Mouse (Mus musculus) forebrain, embryonic 12.5 days (tissue): ENCODE measurements at regions not wholly inside any gene's neighbourhood (a gene's known extent, or its start where the extent isn't known, plus 50 kb on each side); places are given as distances from the start of the nearest gene placed in this dataset.
A peak's percentile ranks its signal among the peaks of the same experiment; 100 is the strongest.
"Not testable (repeated sequence)": the region's sequence is repeated elsewhere in the genome, so short reads cannot be mapped to it uniquely, and the experiment has no call there.

Source experiments
- ATAC-seq: fragments of 200-750 bp; cut with Nextera tagmentation; 2 replicates; pipeline ENCODE4 v1.8.0; 2017; ENCODE audit warnings: moderate TSS enrichment; ENCODE audit not compliant: low FRiP score
- H3K27ac ChIP-seq: fragments of 300-500 bp; sonication (generic); 2 replicates; pipeline ENCODE4 v1.5.1; 2016; ENCODE audit warnings: mild to moderate bottlenecking
- H3K27me3 ChIP-seq: fragments of 300-500 bp; sonication (generic); 2 replicates; pipeline ENCODE4 v1.6.1; 2016; ENCODE audit warnings: mild to moderate bottlenecking
- H3K36me3 ChIP-seq: fragments of 300-500 bp; sonication (generic); replicated peaks from 2 replicates; pipeline ENCODE4 v1.6.1; 2016; ENCODE audit warnings: mild to moderate bottlenecking
- H3K4me1 ChIP-seq: fragments of 300-500 bp; sonication (generic); 2 replicates; pipeline ENCODE4 v1.6.1; 2016
- H3K4me2 ChIP-seq: fragments of 300-500 bp; sonication (generic); 2 replicates; pipeline ENCODE4 v1.6.1; 2016; ENCODE audit warnings: mild to moderate bottlenecking, moderate library complexity
- H3K4me3 ChIP-seq: fragments of 300-500 bp; sonication (generic); replicated peaks from 2 replicates; pipeline ENCODE4 v1.5.1; 2016; ENCODE audit warnings: mild to moderate bottlenecking
- H3K9ac ChIP-seq: fragments of 300-500 bp; sonication (generic); 2 replicates; pipeline ENCODE4 v1.6.1; 2016; ENCODE audit warnings: mild to moderate bottlenecking
- H3K9me3 ChIP-seq: fragments of 300-500 bp; sonication (generic); 2 replicates; pipeline ENCODE4 v1.6.1; 2016
- WGBS: fragments of 180-500 bp; shearing (Covaris S2); methylation state at CpG from one replicate; pipeline ENCODE4 v1.1.7; 2016; 5-methylcytosine and 5-hydroxymethylcytosine counted together

GRCm38 (mm10) chr17:43139916-43140315 lies 123.6 kb downstream of the Tnfrsf21 start:
- no peak for ATAC-seq

DNA sequence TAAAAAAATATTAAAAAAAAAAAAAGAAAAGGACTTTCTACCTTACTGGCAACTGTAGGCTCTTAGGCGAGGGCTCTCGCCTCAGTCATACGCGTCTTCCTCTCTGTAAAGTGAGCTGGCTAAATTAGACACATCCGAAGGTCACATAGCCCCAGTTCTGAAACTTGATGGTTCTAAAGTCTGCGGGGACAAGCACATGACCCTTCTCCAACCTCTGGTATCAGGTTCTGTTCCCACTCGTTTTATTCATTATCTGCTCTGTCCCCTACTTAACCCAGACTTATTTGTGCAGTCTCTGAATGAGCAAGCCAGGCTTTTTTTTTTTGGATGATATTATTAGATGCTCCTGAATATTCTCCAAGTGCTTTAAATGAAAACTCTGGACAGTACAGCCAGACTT lies 125.4 kb downstream of the Tnfrsf21 start:
- no peak overlapping the region for H3K4me2 ChIP-seq
- no peak overlapping the region for H3K4me3 ChIP-seq
- H3K27me3 ChIP-seq = no peaks in the 10 kb centered on the region
- no peak overlapping the region for H3K9ac ChIP-seq
- no peaks in the 10 kb centered on the region for H3K4me1 ChIP-seq
- H3K27ac ChIP-seq = no peak overlapping the region
- 89% methylated on average over 7 of the region's 7 CpGs for WGBS
- ATAC-seq = no peak
- no peaks in the 10 kb centered on the region for H3K9me3 ChIP-seq
- H3K36me3 ChIP-seq = no peaks in the 10 kb centered on the region

More at GRCm38 (mm10) chr17:43139916-43140315, 123.6 kb downstream of the Tnfrsf21 start:
- 67% methylated on average over 8 of the region's 8 CpGs for WGBS
- no peak overlapping the region for H3K9ac ChIP-seq
- no peaks in the 10 kb centered on the region for H3K4me1 ChIP-seq
- no peaks in the 10 kb centered on the region for H3K36me3 ChIP-seq
- H3K4me3 ChIP-seq = no peak overlapping the region
- H3K27ac ChIP-seq = no peak overlapping the region
- no peak overlapping the region for H3K4me2 ChIP-seq
- no peaks in the 10 kb centered on the region for H3K9me3 ChIP-seq
- no peaks in the 10 kb centered on the region for H3K27me3 ChIP-seq

GRCm38 (mm10) chr17:43145749-43146148 lies 124.4 kb upstream of the Adgrf1 start:
- Histone ChIP-seq H3K4me2 (no peak overlapping the region), H3K36me3 (no peaks in the 10 kb centered on the region), H3K27ac (no peak overlapping the region), H3K4me3 (no peak overlapping the region), H3K9ac (no peak overlapping the region), H3K4me1 (peaks cover 7% of the 10 kb centered on the region), H3K9me3 (no peaks in the 10 kb centered on the region), H3K27me3 (no peaks in the 10 kb centered on the region)
- no peak for ATAC-seq
- 72% methylated on average over 1 of the region's 1 CpGs for WGBS

DNA sequence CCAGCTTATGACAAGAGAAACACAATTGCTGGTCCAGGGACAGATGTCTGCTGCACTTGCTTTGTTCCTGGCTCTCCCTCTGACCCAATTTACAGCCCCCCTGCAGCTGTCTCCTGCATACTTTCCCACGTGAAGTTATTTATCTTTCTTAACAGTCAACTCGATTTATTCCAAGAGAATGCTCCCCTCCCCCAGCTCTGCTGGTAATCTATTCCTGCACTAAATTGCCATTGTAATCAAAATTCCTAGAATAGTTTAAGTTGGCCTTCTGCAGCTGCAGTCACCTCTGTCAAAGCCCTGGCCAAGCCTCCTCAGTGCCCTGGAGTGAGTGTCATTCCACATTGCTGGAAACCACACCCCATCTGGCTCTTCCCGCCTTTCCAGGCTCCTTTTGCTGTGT lies 122.2 kb upstream of the Adgrf1 start:
- Histone ChIP-seq H3K9ac (no peak overlapping the region), H3K4me2 (no peak overlapping the region), H3K9me3 (no peaks in the 10 kb centered on the region), H3K27me3 (no peaks in the 10 kb centered on the region), H3K36me3 (no peaks in the 10 kb centered on the region), H3K27ac (no peak overlapping the region), H3K4me3 (no peak overlapping the region), H3K4me1 (peaks cover 7% of the 10 kb centered on the region)
- 3% methylated on average over 3 of the region's 3 CpGs for WGBS
- no peak for ATAC-seq

- Histone ChIP-seq H3K27ac (no peak overlapping the region), H3K9ac (no peak overlapping the region), H3K4me3 (no peak overlapping the region), H3K4me1 (peaks cover 8% of the 10 kb centered on the region), H3K9me3 (no peaks in the 10 kb centered on the region), H3K27me3 (no peaks in the 10 kb centered on the region), H3K4me2 (no peak overlapping the region), H3K36me3 (no peaks in the 10 kb centered on the region)
- WGBS = 85% methylated on average over 3 of the region's 3 CpGs
- ATAC-seq = no peak
Measured at GRCm38 (mm10) chr17:43152620-43153019, 117.5 kb upstream of the Adgrf1 start.

- not testable (repeated sequence) for H3K27ac ChIP-seq, H3K9ac ChIP-seq, H3K4me2 ChIP-seq, ATAC-seq, H3K9me3 ChIP-seq, H3K4me3 ChIP-seq, H3K27me3 ChIP-seq, H3K36me3 ChIP-seq
- H3K4me1 ChIP-seq = peaks cover 16% of the 10 kb centered on the region
- 93% methylated on average over 8 of the region's 8 CpGs for WGBS
Measured at GRCm38 (mm10) chr17:43155271-43155670, 114.9 kb upstream of the Adgrf1 start.

DNA sequence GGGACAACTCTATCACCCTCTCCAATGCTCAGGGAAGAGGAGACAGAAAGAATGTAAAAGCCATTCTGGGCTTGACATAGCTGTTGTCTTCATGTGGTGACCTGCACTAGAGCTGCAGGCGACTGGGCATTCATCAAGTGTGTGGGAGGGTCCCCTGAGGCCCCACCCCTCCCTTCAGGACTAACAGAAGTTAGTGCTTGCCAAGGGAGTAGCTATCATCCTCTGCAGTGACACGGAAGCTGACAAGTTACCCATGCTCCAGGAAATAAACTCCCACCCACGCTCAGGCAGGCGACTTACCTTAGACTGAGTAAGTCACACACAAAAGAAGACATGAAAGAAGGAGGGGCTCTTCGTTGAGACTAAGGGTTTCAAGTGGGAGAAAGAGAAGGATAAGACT lies 114.0 kb upstream of the Adgrf1 start:
- no peaks in the 10 kb centered on the region for H3K27me3 ChIP-seq
- H3K9me3 ChIP-seq = no peaks in the 10 kb centered on the region
- H3K27ac ChIP-seq = no peak overlapping the region
- H3K9ac ChIP-seq = no peak overlapping the region
- H3K4me3 ChIP-seq = no peak overlapping the region
- H3K4me1 ChIP-seq = peaks cover 16% of the 10 kb centered on the region
- no peaks in the 10 kb centered on the region for H3K36me3 ChIP-seq
- no peak for ATAC-seq
- WGBS = 82% methylated on average over 5 of the region's 5 CpGs
- H3K4me2 ChIP-seq = no peak overlapping the region

- peaks cover 16% of the 10 kb centered on the region for H3K4me1 ChIP-seq
- peak overlapping the region; percentile 49 for H3K4me2 ChIP-seq
- no peaks in the 10 kb centered on the region for H3K9me3 ChIP-seq
- peak overlapping the region; percentile 68 for H3K27ac ChIP-seq
- WGBS = 24% methylated on average over 15 of the region's 15 CpGs
- no peaks in the 10 kb centered on the region for H3K27me3 ChIP-seq
- H3K4me3 ChIP-seq = peak overlapping the region; percentile 20
- peak; percentile 94 for ATAC-seq
- no peak overlapping the region for H3K9ac ChIP-seq
- H3K36me3 ChIP-seq = no peaks in the 10 kb centered on the region
Measured at GRCm38 (mm10) chr17:43157781-43158501, 112.2 kb upstream of the Adgrf1 start.

GRCm38 (mm10) chr17:43158741-43159140 lies 111.4 kb upstream of the Adgrf1 start:
- peak; percentile 42; the same call in 1 of the 2 replicates for ATAC-seq
- H3K4me2 ChIP-seq = peak overlapping the region; percentile 49
- WGBS = 46% methylated on average over 10 of the region's 10 CpGs

DNA sequence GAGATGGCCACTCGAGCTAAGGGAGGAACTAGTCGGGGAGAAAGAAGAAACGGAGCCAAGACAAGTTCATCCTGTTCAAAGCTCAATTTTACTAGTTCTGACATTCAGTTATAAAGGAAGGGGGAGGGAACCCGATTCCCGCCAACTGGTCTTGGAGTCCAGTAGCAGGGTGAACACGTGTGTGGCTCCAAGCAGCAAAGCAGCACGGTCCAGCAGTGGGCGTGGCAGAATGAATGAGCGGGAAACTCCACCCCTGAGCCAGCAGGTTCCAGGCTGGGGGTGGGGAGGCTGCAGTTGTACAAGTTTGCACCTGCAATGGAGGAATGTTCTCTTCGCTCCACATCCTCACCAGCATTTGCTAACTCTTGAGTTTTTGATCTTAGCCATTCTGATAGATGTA lies 108.8 kb upstream of the Adgrf1 start:
- 77% methylated on average over 10 of the region's 10 CpGs for WGBS
- H3K27ac ChIP-seq, H3K4me3 ChIP-seq, H3K9me3 ChIP-seq, H3K36me3 ChIP-seq, H3K9ac ChIP-seq, ATAC-seq, H3K27me3 ChIP-seq, H3K4me2 ChIP-seq: not testable (repeated sequence)
- peaks cover 16% of the 10 kb centered on the region for H3K4me1 ChIP-seq

More at GRCm38 (mm10) chr17:43158741-43159140, 111.4 kb upstream of the Adgrf1 start:
- Histone ChIP-seq H3K36me3 (no peaks in the 10 kb centered on the region), H3K4me3 (no peak overlapping the region), H3K9ac (no peak overlapping the region), H3K27me3 (no peaks in the 10 kb centered on the region), H3K9me3 (no peaks in the 10 kb centered on the region), H3K27ac (peak overlapping the region; percentile 68; the same call in 1 of the 2 replicates), H3K4me1 (peaks cover 16% of the 10 kb centered on the region)

DNA sequence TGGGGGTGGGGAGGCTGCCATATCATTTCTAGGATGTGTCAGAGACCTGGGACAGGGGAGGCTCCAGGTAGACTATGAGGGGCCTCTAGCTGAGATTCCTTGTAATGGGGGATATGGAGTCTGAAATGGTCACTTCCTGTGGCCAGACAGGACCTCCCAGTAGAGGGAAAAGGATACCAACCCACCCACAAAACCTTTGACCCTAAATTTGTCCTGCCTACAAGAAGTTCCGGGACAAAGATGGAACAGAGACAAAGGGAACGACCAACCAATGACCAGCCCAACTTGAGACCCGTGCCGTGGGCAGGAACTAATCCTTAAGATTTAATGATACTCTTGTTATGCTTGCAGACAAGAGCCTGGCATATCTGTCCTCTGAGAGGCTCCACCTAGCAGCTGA lies 107.0 kb upstream of the Adgrf1 start:
- Histone ChIP-seq H3K4me1 (peaks cover 9% of the 10 kb centered on the region), H3K27ac (no peak overlapping the region), H3K27me3 (no peaks in the 10 kb centered on the region), H3K36me3 (no peaks in the 10 kb centered on the region), H3K4me3 (no peak overlapping the region), H3K9me3 (no peaks in the 10 kb centered on the region), H3K9ac (no peak overlapping the region), H3K4me2 (no peak overlapping the region)
- 86% methylated on average over 4 of the region's 4 CpGs for WGBS
- ATAC-seq = no peak

DNA sequence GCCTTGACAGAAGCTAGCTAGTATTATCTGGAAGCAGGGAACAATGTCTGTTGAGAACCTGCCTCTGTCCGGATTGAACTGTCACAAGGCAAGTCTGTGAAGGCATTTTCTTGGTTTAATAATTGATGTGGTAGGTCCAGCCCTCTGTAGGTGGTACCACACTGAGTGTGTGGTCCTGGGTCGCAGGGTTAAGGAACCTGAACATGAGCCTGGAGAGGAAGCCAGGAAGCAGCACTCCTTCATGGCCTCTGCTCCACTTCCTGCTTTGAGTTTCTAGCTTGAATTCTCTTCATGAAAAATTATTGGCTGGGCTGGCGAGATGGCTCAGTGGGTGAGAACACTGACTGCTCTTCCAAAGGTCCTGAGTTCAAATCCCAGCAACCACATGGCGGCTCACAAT lies 104.0 kb upstream of the Adgrf1 start:
- ATAC-seq = no peak
- H3K36me3 ChIP-seq = no peaks in the 10 kb centered on the region
- H3K4me2 ChIP-seq = no peak overlapping the region
- WGBS = 86% methylated on average over 4 of the region's 4 CpGs
- no peaks in the 10 kb centered on the region for H3K27me3 ChIP-seq
- H3K27ac ChIP-seq = no peak overlapping the region
- no peaks in the 10 kb centered on the region for H3K4me1 ChIP-seq
- H3K9ac ChIP-seq = no peak overlapping the region
- H3K4me3 ChIP-seq = no peak overlapping the region
- no peaks in the 10 kb centered on the region for H3K9me3 ChIP-seq

- no peak for ATAC-seq
- H3K36me3 ChIP-seq = no peaks in the 10 kb centered on the region
- H3K9ac ChIP-seq = no peak overlapping the region
- H3K4me1 ChIP-seq = no peaks in the 10 kb centered on the region
- no peak overlapping the region for H3K4me3 ChIP-seq
- WGBS = 65% methylated on average over 1 of the region's 1 CpGs
- no peaks in the 10 kb centered on the region for H3K27me3 ChIP-seq
- no peak overlapping the region for H3K4me2 ChIP-seq
- no peak overlapping the region for H3K27ac ChIP-seq
- no peaks in the 10 kb centered on the region for H3K9me3 ChIP-seq
Measured at GRCm38 (mm10) chr17:43169435-43169834, 100.7 kb upstream of the Adgrf1 start.
